Mouse (Mus musculus) bone marrow macrophage, adult 2 months (primary cell): ENCODE results near the gene Adra1d.

Experiments used
- CTCF ChIP-seq: IDR thresholded peaks from 2 replicates; pipeline ENCODE4 v1.5.1; 2012; ENCODE audit warnings: low read depth, mild to moderate bottlenecking, low read length, moderate library complexity
- POLR2A ChIP-seq: IDR thresholded peaks from 2 replicates; pipeline ENCODE4 v1.6.1; 2012; ENCODE audit warnings: mild to moderate bottlenecking, low read depth, low read length, borderline replicate concordance

DNA sequence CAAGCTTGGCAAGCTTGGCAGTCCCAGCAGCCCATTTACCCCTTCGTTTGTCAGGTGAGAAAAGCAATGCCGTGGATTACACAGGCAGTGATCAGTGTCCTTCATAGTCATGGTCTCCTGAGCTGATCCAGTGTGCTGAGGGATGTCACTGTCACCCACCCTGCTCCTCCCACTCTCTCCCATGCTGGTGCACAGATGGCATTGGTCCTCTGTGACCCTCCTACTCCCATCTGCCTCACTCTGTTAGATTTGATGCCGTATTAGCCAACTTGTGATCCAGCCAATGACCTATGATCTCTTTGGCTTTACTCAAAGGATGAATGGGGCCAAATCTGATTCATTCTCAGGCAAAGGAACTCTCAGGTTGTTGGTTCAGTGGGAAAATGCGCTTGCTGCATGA is 20.4 kb downstream of the Adra1d start:
- TF ChIP-seq POLR2A (no peak), CTCF (no peak)
